Mouse (Mus musculus) midbrain, embryonic 14.5 days (tissue): ENCODE results near the gene Gemin6. TPM values are rescaled to one million over a fixed set of nuclear protein-coding genes. Genes with fewer than 3 reads are reported as not detected.

Experiments
- polyA plus RNA-seq: library from polyadenylated mRNA; unstranded; fragments of >200 nt; fragmentation: Nextera tagmentation; extraction: Ambion mirVana; gene quantifications from 2 replicates; pipeline ENCODE4 v1.2.1, GENCODE M21; 2014

Gene Gemin6
- polyA plus RNA-seq, 1 experiment from 2014 or later, result 19.4 TPM

Other genes with a start within 250 kb of the Gemin6 start
- gene Hnrnpll, start 162.1 kb upstream of the Gemin6 start, polyA plus RNA-seq, result 68.2 and 76.7 TPM in 2 replicates
- gene Galm, start 97.0 kb upstream of the Gemin6 start, polyA plus RNA-seq, result 0.63 and 1.6 TPM in 2 replicates
- gene Srsf7, start 17.1 kb upstream of the Gemin6 start, polyA plus RNA-seq, result 459 and 531 TPM in 2 replicates
- 0.11 TPM in 1 of 2 replicates, not detected in the other for gene Ttc39d, start 17.0 kb upstream of the Gemin6 start, polyA plus RNA-seq
- 47.3 and 48.5 TPM in 2 replicates for gene Morn2, start 65.8 kb downstream of the Gemin6 start, polyA plus RNA-seq
- gene Dhx57, start 66.0 kb downstream of the Gemin6 start, polyA plus RNA-seq, result 41.9 and 54.7 TPM in 2 replicates
- 2.4 and 4.4 TPM in 2 replicates for gene Arhgef33, start 83.0 kb downstream of the Gemin6 start, polyA plus RNA-seq
- 1.3 and 2.7 TPM in 2 replicates for gene Gm10190, start 149.1 kb downstream of the Gemin6 start, polyA plus RNA-seq